Mouse (Mus musculus): ENCODE data around the gene Sult1c2. TPM values are rescaled to one million over a fixed set of nuclear protein-coding genes. Genes with fewer than 3 reads are reported as not detected.
"Not testable (repeated sequence)": the region's sequence is repeated elsewhere in the genome, so short reads cannot be mapped to it uniquely, and the experiment has no call there.

Gene Sult1c2
- polyA plus RNA-seq, 1 experiment from 2014 or later: 109 TPM

DNA sequence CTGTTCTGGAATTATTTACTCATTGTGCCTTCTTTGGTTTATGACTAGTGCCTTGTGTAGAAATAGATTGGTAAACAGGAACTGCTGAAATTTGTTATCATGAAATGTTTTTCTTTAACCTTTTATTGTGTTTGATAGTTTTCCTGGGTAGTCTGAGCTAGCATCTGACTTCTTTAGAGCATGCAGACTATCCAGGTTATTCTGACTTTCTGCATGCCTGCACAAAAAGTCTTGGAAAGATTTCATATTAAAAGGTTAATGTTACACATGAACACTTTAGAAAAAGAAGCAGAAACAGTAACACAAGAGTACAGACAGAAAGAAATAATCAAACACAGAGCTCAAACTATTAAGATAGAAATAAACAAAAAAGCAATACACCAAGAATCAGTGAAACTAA, 14.4 kb upstream of the Sult1c2 start:
- H3K36me3 ChIP-seq (ENCODE audit: control insufficient read depth, insufficient read depth, low read length): no peaks in the 10 kb centered on the region
- DNase-seq (ENCODE audit: low spot score): no peak
- no peak overlapping the region for H3K9ac ChIP-seq (ENCODE audit: low read length)
- H3K4me3 ChIP-seq (ENCODE audit: low read depth, low read length): no peak overlapping the region
- H3K9me3 ChIP-seq (ENCODE audit: control insufficient read depth, low read length): no peaks in the 10 kb centered on the region
- no peaks in the 10 kb centered on the region for H3K4me1 ChIP-seq (replicated peaks; ENCODE audit: control insufficient read depth, insufficient read depth)
- TF ChIP-seq EP300 (optimal IDR thresholded peaks at IDR 0.05) (no peak), CTCF (IDR thresholded peaks at IDR 0.05; ENCODE audit: low read depth) (no peak)
- H3K4me2 ChIP-seq (replicated peaks; ENCODE audit: low read depth): no peak overlapping the region
- H3K27me3 ChIP-seq (ENCODE audit: control insufficient read depth, insufficient read depth, low read length): no peaks in the 10 kb centered on the region
- ATAC-seq (ENCODE audit: low FRiP score, low TSS enrichment): no peak
- H3K27ac ChIP-seq (replicated peaks): no peak overlapping the region

GRCm38 (mm10) chr17:53854992-53855391, 8.9 kb upstream of the Sult1c2 start:
- Histone ChIP-seq H3K9ac (ENCODE audit: low read length) (no peak overlapping the region), H3K4me1 (replicated peaks; ENCODE audit: control insufficient read depth, insufficient read depth) (no peaks in the 10 kb centered on the region), H3K27ac (replicated peaks) (no peak overlapping the region), H3K9me3 (ENCODE audit: control insufficient read depth, low read length) (no peaks in the 10 kb centered on the region), H3K4me3 (ENCODE audit: low read depth, low read length) (no peak overlapping the region), H3K4me2 (replicated peaks; ENCODE audit: low read depth) (no peak overlapping the region), H3K36me3 (ENCODE audit: control insufficient read depth, insufficient read depth, low read length) (no peaks in the 10 kb centered on the region), H3K27me3 (ENCODE audit: control insufficient read depth, insufficient read depth, low read length) (no peaks in the 10 kb centered on the region)
- peak; percentile 68; the same call in 1 of the 2 replicates for ATAC-seq (ENCODE audit: low FRiP score, low TSS enrichment)
- WGBS: 68% methylated on average over 3 of the region's 3 CpGs
- TF ChIP-seq EP300 (optimal IDR thresholded peaks at IDR 0.05) (no peak), CTCF (IDR thresholded peaks at IDR 0.05; ENCODE audit: low read depth) (no peak)
- DNase-seq (ENCODE audit: low spot score): no peak

DNA sequence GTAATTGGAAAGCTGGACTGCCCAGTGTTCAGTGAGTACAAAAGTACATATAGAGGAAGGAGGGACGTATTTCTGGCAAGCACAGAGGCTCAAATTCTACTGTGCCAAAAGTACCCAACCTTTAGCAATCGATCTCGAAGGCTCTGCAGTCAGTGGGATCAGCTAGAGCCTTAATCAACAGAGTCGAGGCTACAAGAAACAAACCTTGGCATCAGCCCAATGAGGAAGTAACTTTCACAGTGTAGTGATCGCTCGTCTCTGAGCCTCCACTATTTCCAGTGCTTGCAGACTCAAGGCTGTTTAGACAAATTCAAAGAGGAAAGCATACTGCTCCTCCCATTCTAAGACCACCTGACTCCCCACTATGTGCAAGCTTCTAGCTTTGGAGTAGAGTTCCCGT, 343 bp downstream of the Sult1c2 start:
- peak overlapping the region; percentile 56; the same call in 1 of the 2 replicates for H3K27ac ChIP-seq (replicated peaks)
- no peak for TF ChIP-seq EP300 (optimal IDR thresholded peaks at IDR 0.05)
- TF ChIP-seq CTCF (IDR thresholded peaks at IDR 0.05; ENCODE audit: low read depth): no peak
- WGBS: 46% methylated on average over 7 of the region's 7 CpGs

DNA sequence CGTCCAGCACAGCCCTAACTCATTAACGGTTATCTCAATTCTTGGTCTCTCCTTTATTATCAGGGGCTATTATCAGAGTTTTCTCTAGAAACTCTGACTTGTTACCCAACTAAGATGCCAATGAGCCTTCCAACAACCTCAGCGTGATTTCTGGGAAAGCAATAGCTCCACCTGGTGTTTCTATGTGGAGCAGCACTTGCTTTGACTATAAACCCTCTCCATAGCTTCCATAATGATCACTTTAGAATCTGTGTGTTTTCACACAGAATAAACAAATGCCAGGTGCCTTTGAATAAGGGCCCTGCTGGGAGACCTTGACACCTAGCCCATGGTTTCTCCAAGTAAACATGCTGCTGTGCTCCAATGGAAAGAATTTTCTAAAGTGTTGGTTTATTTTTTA, 12.8 kb downstream of the Sult1c2 start:
- no peak for DNase-seq (ENCODE audit: low spot score)
- ATAC-seq (ENCODE audit: low FRiP score, low TSS enrichment): no peak

More for the DNA sequence above, 343 bp downstream of the Sult1c2 start:
- no peaks in the 10 kb centered on the region for H3K27me3 ChIP-seq (ENCODE audit: control insufficient read depth, insufficient read depth, low read length)
- H3K9ac ChIP-seq (ENCODE audit: low read length): no peak overlapping the region
- no peaks in the 10 kb centered on the region for H3K36me3 ChIP-seq (ENCODE audit: control insufficient read depth, insufficient read depth, low read length)
- H3K9me3 ChIP-seq (ENCODE audit: control insufficient read depth, low read length): no peaks in the 10 kb centered on the region
- H3K4me2 ChIP-seq (replicated peaks; ENCODE audit: low read depth): no peak overlapping the region
- H3K4me3 ChIP-seq (ENCODE audit: low read depth, low read length): no peak overlapping the region
- peak; percentile 69 for DNase-seq (ENCODE audit: low spot score)
- H3K4me1 ChIP-seq (replicated peaks; ENCODE audit: control insufficient read depth, insufficient read depth): no peaks in the 10 kb centered on the region
- ATAC-seq (ENCODE audit: low FRiP score, low TSS enrichment): peak; percentile 98

GRCm38 (mm10) chr17:53803974-53804373, 42.2 kb downstream of the Sult1c2 start:
- ATAC-seq (ENCODE audit: low FRiP score, low TSS enrichment); H3K36me3 ChIP-seq (ENCODE audit: control insufficient read depth, insufficient read depth, low read length); H3K4me1 ChIP-seq (replicated peaks; ENCODE audit: control insufficient read depth, insufficient read depth); H3K27ac ChIP-seq (replicated peaks); H3K27me3 ChIP-seq (ENCODE audit: control insufficient read depth, insufficient read depth, low read length); H3K9ac ChIP-seq (ENCODE audit: low read length); H3K9me3 ChIP-seq (ENCODE audit: control insufficient read depth, low read length); H3K4me2 ChIP-seq (replicated peaks; ENCODE audit: low read depth); DNase-seq (ENCODE audit: low spot score); H3K4me3 ChIP-seq (ENCODE audit: low read depth, low read length): not testable (repeated sequence)
- WGBS: 87% methylated on average over 16 of the region's 16 CpGs

More for the DNA sequence above, 12.8 kb downstream of the Sult1c2 start:
- Histone ChIP-seq H3K27ac (replicated peaks) (no peak overlapping the region), H3K4me3 (ENCODE audit: low read depth, low read length) (no peak overlapping the region), H3K4me1 (replicated peaks; ENCODE audit: control insufficient read depth, insufficient read depth) (no peaks in the 10 kb centered on the region), H3K9me3 (ENCODE audit: control insufficient read depth, low read length) (no peaks in the 10 kb centered on the region), H3K36me3 (ENCODE audit: control insufficient read depth, insufficient read depth, low read length) (no peaks in the 10 kb centered on the region), H3K9ac (ENCODE audit: low read length) (no peak overlapping the region), H3K4me2 (replicated peaks; ENCODE audit: low read depth) (no peak overlapping the region), H3K27me3 (ENCODE audit: control insufficient read depth, insufficient read depth, low read length) (no peaks in the 10 kb centered on the region)
- TF ChIP-seq CTCF (IDR thresholded peaks at IDR 0.05; ENCODE audit: low read depth) (peak; percentile 69), EP300 (optimal IDR thresholded peaks at IDR 0.05) (no peak)
- 56% methylated on average over 3 of the region's 3 CpGs for WGBS

GRCm38 (mm10) chr17:53783381-53783780, 62.8 kb downstream of the Sult1c2 start:
- Histone ChIP-seq H3K4me3 (ENCODE audit: low read depth, low read length) (no peak overlapping the region), H3K4me2 (replicated peaks; ENCODE audit: low read depth) (no peak overlapping the region), H3K27me3 (ENCODE audit: control insufficient read depth, insufficient read depth, low read length) (no peaks in the 10 kb centered on the region), H3K9ac (ENCODE audit: low read length) (no peak overlapping the region), H3K4me1 (replicated peaks; ENCODE audit: control insufficient read depth, insufficient read depth) (no peaks in the 10 kb centered on the region), H3K27ac (replicated peaks) (no peak overlapping the region), H3K9me3 (ENCODE audit: control insufficient read depth, low read length) (no peaks in the 10 kb centered on the region), H3K36me3 (ENCODE audit: control insufficient read depth, insufficient read depth, low read length) (no peaks in the 10 kb centered on the region)
- ATAC-seq (ENCODE audit: low FRiP score, low TSS enrichment) (no peak), DNase-seq (ENCODE audit: low spot score) (no peak)
- WGBS: 76% methylated on average over 1 of the region's 1 CpGs
- TF ChIP-seq EP300 (optimal IDR thresholded peaks at IDR 0.05) (no peak), CTCF (IDR thresholded peaks at IDR 0.05; ENCODE audit: low read depth) (no peak)

Other genes starting within 250 kb of the Sult1c2 start
- 10.3 and 14.0 TPM in 2 replicates for gene Sgo1, start 157.0 kb downstream of the Sult1c2 start, polyA plus RNA-seq (2015; fragmentation: Nextera tagmentation; extraction: Ambion mirVana)
- not detected in 2 replicates for gene Sult1c1, start 144.3 kb upstream of the Sult1c2 start, polyA plus RNA-seq (2015; fragmentation: Nextera tagmentation; extraction: Ambion mirVana)